Mouse (Mus musculus): ENCODE measurements around the gene Brd3. TPM values are rescaled to one million over a fixed set of nuclear protein-coding genes. Genes with fewer than 3 reads are reported as not detected.
"Not testable (repeated sequence)": the region's sequence is repeated elsewhere in the genome, so short reads cannot be mapped to it uniquely, and the experiment has no call there.

The Brd3 gene
- polyA plus RNA-seq, 1 experiment from 2014 or later = 26.2 TPM

DNA sequence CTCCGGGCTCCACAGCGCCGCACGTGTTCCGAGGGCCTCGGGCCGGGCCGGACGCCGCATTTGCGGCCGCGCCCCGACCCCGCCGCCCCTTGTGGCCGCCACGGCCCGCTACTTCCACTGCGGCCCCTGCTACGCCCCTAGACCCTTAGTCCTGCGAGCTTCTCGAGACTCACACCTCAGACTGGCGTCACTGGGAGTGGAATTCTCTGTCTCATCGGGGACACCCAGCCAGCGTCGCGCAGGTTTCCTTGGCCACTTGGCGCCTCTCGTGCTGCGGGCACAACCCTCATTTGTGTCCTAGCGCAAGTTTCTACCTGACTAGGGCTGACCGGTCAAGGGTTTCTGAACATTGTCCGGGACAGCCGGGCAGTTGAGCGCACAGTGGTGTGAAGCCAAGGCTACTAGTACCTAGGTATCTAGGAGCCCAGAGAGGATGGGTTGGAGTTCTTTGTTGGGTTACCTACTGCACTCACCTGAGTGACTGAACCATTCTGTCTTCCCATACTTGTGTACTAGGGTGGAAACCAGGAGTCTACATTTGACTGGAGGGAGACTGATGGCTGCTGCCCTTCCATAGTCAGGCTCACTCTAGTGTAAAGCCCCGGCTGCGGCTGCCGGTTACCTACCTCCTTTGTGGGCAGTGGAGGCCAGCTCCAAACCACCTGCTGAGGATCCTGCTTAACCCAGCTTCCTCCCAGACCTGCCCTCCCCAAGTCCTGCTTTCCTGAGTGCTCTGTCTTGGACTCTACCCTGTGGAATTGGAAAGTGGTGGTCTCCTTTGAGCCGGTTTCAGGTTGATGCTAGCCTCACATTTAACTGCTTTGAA lies 8.1 kb upstream of the Brd3 start:
- TF ChIP-seq CTCF (IDR thresholded peaks at IDR 0.05; ENCODE audit: low read depth) = no peak
- TF ChIP-seq EP300 (IDR thresholded peaks at IDR 0.05; ENCODE audit: low read depth) = no peak
- ATAC-seq = peak; percentile 26; the same call in 1 of the 2 replicates
- peaks cover 26% of the 10 kb centered on the region for H3K4me1 ChIP-seq (ENCODE audit: insufficient read depth)
- H3K27me3 ChIP-seq (ENCODE audit: insufficient read depth, low read length) = no peaks in the 10 kb centered on the region
- peak overlapping the region; percentile 87 for H3K9ac ChIP-seq (replicated peaks)
- peak overlapping the region; percentile 90 for H3K27ac ChIP-seq (ENCODE audit: low read depth)
- DNase-seq = no peak
- peaks cover 21% of the 10 kb centered on the region for H3K36me3 ChIP-seq (replicated peaks; ENCODE audit: insufficient read depth, low read length)
- peak overlapping the region; percentile 74 for H3K4me3 ChIP-seq (ENCODE audit: low read depth, low read length)
- no peaks in the 10 kb centered on the region for H3K9me3 ChIP-seq (ENCODE audit: low read length)
- WGBS (ENCODE audit: insufficient replicate concordance) = under 1% methylated on average over 39 of the region's 40 CpGs
- peak overlapping the region; percentile 91 for H3K4me2 ChIP-seq (ENCODE audit: low read depth, low read length)

DNA sequence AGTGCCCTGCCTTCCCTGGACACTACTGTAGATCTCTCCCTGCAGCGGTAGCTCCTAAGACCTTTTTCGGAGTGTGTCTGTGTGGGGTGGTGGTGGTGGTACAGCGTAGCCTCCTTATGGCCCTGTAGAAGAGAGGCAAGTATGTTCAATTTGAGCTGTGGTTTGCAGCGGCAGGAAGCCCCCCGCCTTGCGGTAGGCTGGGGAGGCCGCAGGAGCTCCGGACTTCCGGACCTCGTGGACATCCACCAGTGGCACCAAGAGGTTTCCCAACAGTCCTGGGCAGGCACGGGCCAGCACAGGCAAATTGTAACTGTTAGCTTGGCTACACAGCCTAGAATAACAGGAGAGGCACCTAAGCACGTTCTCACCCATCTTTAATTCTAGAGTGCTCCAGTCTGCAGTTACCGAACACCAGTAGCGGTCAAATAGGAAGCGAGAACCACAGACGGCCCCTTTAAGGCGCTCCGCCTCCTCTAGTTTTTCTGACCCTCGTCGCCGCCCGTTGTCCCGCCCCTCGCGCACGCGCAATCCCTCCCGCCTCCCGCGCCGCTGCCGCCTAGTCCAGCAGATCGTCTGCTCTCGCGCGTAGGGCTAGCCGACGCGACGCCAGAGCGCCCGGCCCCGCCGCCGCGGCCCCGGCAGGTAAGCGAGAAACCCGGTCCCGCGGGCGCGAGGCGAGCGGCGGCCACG lies 7.3 kb upstream of the Brd3 start, which contains the start of gene Wdr5:
Wdr5 (plus strand) TSS at position 519 of the 690 bp plus-strand sequence.
- Histone ChIP-seq H3K4me3 (ENCODE audit: low read depth, low read length) (peak within 1 kb of the TSS; percentile 74), H3K9me3 (ENCODE audit: low read length) (no peaks in the 10 kb centered on the region), H3K27ac (ENCODE audit: low read depth) (peak within 1 kb of the TSS; percentile 90), H3K27me3 (ENCODE audit: insufficient read depth, low read length) (no peaks in the 10 kb centered on the region), H3K9ac (replicated peaks) (peak within 1 kb of the TSS; percentile 87), H3K4me2 (ENCODE audit: low read depth, low read length) (peak within 1 kb of the TSS; percentile 91), H3K4me1 (ENCODE audit: insufficient read depth) (peaks cover 26% of the 10 kb centered on the region), H3K36me3 (replicated peaks; ENCODE audit: insufficient read depth, low read length) (peaks cover 13% of the 10 kb centered on the region)
- DNase-seq (peak; percentile 97), ATAC-seq (peak; percentile 91)
- TF ChIP-seq CTCF (IDR thresholded peaks at IDR 0.05; ENCODE audit: low read depth) (peak; percentile 70), EP300 (IDR thresholded peaks at IDR 0.05; ENCODE audit: low read depth) (peak; percentile 64; the same call in 1 of the 2 replicates)
- under 1% methylated on average over 57 of the region's 57 CpGs for WGBS (ENCODE audit: insufficient replicate concordance)

DNA sequence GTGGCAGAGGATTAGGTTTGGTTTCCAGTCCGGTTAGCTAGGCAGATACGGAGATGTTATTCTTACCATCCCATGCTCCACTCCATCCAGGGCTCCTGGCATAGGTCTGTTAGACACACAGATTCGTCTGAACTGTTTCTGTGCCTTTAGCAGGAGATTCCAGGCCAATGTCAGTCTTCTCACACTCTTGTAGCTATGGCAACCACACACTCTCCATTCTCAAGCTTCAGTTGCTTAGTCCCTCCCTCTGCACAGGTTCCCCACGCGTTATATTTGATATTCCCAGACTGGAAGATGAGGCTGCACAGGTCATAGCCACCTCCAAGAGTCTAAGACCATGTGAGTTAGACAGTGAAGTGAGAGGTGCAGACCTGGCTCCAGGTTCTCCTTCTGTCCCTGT lies 6.4 kb upstream of the Brd3 start:
- no peak for ATAC-seq
- TF ChIP-seq EP300 (IDR thresholded peaks at IDR 0.05; ENCODE audit: low read depth) = no peak
- no peak for TF ChIP-seq CTCF (IDR thresholded peaks at IDR 0.05; ENCODE audit: low read depth)
- no peaks in the 10 kb centered on the region for H3K9me3 ChIP-seq (ENCODE audit: low read length)
- 65% methylated on average over 5 of the region's 5 CpGs for WGBS (ENCODE audit: insufficient replicate concordance)
- H3K4me1 ChIP-seq (ENCODE audit: insufficient read depth) = peaks cover 26% of the 10 kb centered on the region
- H3K27ac ChIP-seq (ENCODE audit: low read depth) = peak overlapping the region; percentile 90
- no peaks in the 10 kb centered on the region for H3K27me3 ChIP-seq (ENCODE audit: insufficient read depth, low read length)
- H3K4me2 ChIP-seq (ENCODE audit: low read depth, low read length) = peak overlapping the region; percentile 91
- H3K9ac ChIP-seq (replicated peaks) = peak overlapping the region; percentile 87
- peaks cover 5% of the 10 kb centered on the region for H3K36me3 ChIP-seq (replicated peaks; ENCODE audit: insufficient read depth, low read length)
- peak overlapping the region; percentile 74 for H3K4me3 ChIP-seq (ENCODE audit: low read depth, low read length)
- DNase-seq = no peak

DNA sequence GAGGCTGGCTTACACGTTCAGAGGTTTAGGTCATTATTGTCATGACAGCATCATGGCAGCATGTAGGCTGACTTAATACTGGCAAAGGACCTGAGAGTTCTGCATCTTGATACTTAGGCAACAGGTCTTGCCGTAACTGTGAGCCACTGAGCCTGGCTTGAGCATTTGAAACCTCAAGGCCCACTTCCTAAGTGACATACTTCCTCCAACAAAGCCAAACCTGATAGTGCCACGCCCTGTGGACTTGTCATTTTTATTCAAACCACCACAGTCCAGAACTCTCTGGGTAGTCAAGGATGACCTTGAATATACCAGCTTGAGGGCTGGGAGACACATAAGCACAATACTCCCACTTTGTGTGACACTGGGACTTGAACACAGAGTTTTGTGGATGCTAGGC lies 5.4 kb upstream of the Brd3 start:
- Histone ChIP-seq H3K4me1 (ENCODE audit: insufficient read depth) (peaks cover 31% of the 10 kb centered on the region), H3K27ac (ENCODE audit: low read depth) (no peak overlapping the region), H3K9me3 (ENCODE audit: low read length) (no peaks in the 10 kb centered on the region), H3K4me2 (ENCODE audit: low read depth, low read length) (no peak overlapping the region), H3K9ac (replicated peaks) (no peak overlapping the region), H3K27me3 (ENCODE audit: insufficient read depth, low read length) (no peaks in the 10 kb centered on the region), H3K4me3 (ENCODE audit: low read depth, low read length) (no peak overlapping the region), H3K36me3 (replicated peaks; ENCODE audit: insufficient read depth, low read length) (no peaks in the 10 kb centered on the region)
- WGBS (ENCODE audit: insufficient replicate concordance) = 66% methylated on average over 3 of the region's 3 CpGs
- ATAC-seq (no peak), DNase-seq (no peak)
- no peak for TF ChIP-seq CTCF (IDR thresholded peaks at IDR 0.05; ENCODE audit: low read depth)
- TF ChIP-seq EP300 (IDR thresholded peaks at IDR 0.05; ENCODE audit: low read depth) = no peak

DNA sequence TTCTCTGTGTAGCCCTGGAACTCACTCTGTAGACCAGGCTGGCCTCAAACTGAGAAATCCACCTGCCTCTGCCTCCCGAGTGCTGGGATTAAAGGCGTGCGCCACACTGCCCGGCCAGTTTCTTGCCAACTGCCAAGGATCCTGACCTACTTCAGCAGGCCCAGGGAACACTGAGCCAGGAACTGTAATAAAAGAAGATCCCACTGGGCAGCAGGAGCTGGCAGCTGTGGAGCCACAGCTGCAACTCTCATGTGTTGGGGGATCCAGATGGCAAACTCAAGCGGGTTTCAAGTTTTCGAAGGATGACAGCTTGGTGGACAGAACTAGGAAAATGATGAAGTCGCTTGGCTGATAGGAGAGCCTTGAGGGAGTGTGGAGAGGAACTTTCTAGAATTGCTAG lies 3.2 kb upstream of the Brd3 start:
- H3K4me2 ChIP-seq (ENCODE audit: low read depth, low read length) = no peak overlapping the region
- no peak for TF ChIP-seq EP300 (IDR thresholded peaks at IDR 0.05; ENCODE audit: low read depth)
- H3K9ac ChIP-seq (replicated peaks) = no peak overlapping the region
- H3K27me3 ChIP-seq (ENCODE audit: insufficient read depth, low read length) = no peaks in the 10 kb centered on the region
- H3K36me3 ChIP-seq (replicated peaks; ENCODE audit: insufficient read depth, low read length) = no peaks in the 10 kb centered on the region
- H3K4me1 ChIP-seq (ENCODE audit: insufficient read depth) = peaks cover 19% of the 10 kb centered on the region
- DNase-seq (no peak), ATAC-seq (no peak)
- H3K4me3 ChIP-seq (ENCODE audit: low read depth, low read length) = no peak overlapping the region
- H3K27ac ChIP-seq (ENCODE audit: low read depth) = no peak overlapping the region
- no peaks in the 10 kb centered on the region for H3K9me3 ChIP-seq (ENCODE audit: low read length)
- WGBS (ENCODE audit: insufficient replicate concordance) = 83% methylated on average over 7 of the region's 7 CpGs

DNA sequence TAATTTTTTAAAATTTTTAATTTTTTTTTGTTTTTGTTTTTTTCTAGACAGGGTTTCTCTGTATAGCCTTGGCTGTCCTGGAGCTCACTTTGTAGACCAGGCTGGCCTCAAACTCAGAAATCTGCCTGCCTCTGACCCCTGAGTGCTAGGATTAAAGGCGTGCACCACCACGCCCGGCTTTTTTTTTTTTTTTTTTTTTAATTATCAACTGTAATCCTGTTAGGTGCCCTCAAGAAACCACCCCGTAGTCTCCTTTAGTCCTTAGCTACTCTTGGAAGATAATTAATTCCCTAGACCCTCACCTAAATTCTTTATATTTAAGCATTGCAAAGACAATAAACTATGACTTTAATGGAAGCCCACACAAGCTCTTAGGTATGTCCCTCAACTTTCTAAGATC lies 804 bp downstream of the Brd3 start:
- DNase-seq; H3K27ac ChIP-seq (ENCODE audit: low read depth); ATAC-seq; H3K4me2 ChIP-seq (ENCODE audit: low read depth, low read length); H3K4me3 ChIP-seq (ENCODE audit: low read depth, low read length); H3K36me3 ChIP-seq (replicated peaks; ENCODE audit: insufficient read depth, low read length); H3K27me3 ChIP-seq (ENCODE audit: insufficient read depth, low read length); H3K9me3 ChIP-seq (ENCODE audit: low read length); H3K9ac ChIP-seq (replicated peaks): not testable (repeated sequence)
- WGBS (ENCODE audit: insufficient replicate concordance) = 63% methylated on average over 4 of the region's 4 CpGs
- H3K4me1 ChIP-seq (ENCODE audit: insufficient read depth) = peaks cover 17% of the 10 kb centered on the region
